Mouse (Mus musculus): Measurements from ENCODE around the gene Olfr330. TPM values are rescaled to one million over a fixed set of nuclear protein-coding genes. Genes with fewer than 3 reads are reported as not detected.

Gene Olfr330
- not detected for polyA plus RNA-seq (2017; shearing (Covaris generic))

GRCm38 (mm10) chr11:58534736-58535135, at the start of gene Olfr330:
Gene Olfr330 (minus strand): TSS chr11:58534836.

GRCm38 (mm10) chr11:58577430-58577829, 42.8 kb upstream of the Olfr330 start, which contains the start of gene Olfr325:
Gene Olfr325 (plus strand): TSS chr11:58577730.

GRCm38 (mm10) chr11:58570405-58570804, 35.8 kb upstream of the Olfr330 start, which contains the start of gene Olfr224:
Gene Olfr224 (minus strand): TSS chr11:58570553.

DNA sequence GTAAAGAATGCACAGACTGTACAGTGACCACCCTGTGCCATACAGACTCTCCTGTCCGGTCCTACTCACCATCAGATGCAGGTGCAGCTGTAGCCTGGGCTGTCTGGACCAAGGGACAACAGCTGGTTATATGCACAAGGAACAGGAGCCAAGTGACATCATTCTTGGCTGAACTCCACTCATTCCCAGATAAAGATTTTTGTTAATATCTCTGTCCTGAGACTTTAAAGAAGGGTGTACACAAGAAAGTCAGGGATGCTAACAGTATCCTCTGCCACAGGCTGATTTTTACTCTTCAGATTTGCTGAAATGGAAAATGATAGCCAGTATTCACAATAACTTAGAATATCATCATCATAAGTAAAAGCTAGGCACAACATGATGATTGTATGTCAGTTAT, 20.9 kb upstream of the Olfr330 start, which contains the start of gene Olfr328:
Gene Olfr328 (minus strand): TSS at position 101 of the 400 bp plus-strand sequence.

DNA sequence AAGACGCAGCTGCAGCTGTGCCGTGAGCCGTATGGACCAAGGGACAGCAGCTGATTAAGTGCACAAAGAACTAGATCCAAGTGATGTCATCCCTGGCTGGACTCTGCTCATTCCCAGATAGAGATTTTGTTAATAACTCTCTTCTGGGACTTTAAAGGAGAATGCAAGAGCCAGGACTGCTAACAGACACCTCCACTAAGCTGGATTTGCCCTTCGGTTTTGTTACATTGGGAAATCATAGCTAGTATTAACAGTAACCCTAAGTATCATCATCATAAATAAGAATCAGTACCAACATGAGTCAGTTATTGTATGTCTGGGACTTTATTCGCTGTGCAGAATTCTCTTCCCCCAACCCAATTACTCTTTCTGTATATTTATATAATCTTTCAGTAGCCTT, 11.7 kb upstream of the Olfr330 start, which contains the start of gene Olfr329-ps:
Gene Olfr329-ps (minus strand): TSS at position 101 of the 400 bp plus-strand sequence.

GRCm38 (mm10) chr11:58502472-58502871, 32.2 kb downstream of the Olfr330 start, which contains the start of gene Olfr331:
Gene Olfr331 (minus strand): TSS chr11:58502572.

DNA sequence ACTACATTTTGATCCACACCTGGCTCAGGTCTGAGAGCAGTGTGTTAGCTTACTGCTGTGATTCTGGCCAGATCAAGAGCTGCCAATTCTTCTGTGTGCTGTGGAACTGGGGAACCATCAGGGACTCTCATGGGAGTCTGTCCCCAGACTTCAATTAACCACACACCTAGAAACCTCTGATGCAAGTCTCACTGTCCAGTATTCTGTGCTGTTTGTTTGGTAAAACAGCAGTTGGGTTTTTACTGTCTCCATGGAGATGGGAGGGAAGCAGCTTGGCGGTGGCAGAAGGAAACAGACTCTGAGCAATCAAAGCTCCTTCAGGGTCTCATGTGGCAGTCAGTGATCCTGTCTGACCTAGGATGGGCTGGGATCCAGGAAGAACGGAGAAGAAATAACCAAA, 42.2 kb downstream of the Olfr330 start, which contains the start of gene Olfr332:
Gene Olfr332 (minus strand): TSS at position 101 of the 400 bp plus-strand sequence.

Other genes starting within 250 kb of the Olfr330 start
- 14.4 TPM for gene Zfp692, start 227.8 kb downstream of the Olfr330 start, polyA plus RNA-seq (2017; shearing (Covaris generic))
- 53.7 TPM for gene Zfp672, start 204.5 kb downstream of the Olfr330 start, polyA plus RNA-seq (2017; shearing (Covaris generic))
- 30.6 TPM for gene Sh3bp5l, start 204.1 kb downstream of the Olfr330 start, polyA plus RNA-seq (2017; shearing (Covaris generic))
- not detected for gene Lypd8, start 155.8 kb downstream of the Olfr330 start, polyA plus RNA-seq (2017; shearing (Covaris generic))
- not detected for gene 1810065E05Rik, start 113.7 kb downstream of the Olfr330 start, polyA plus RNA-seq (2017; shearing (Covaris generic))
- not detected for gene Gm12253, start 102.3 kb downstream of the Olfr330 start, polyA plus RNA-seq (2017; shearing (Covaris generic))
- gene Lypd9, start 81.9 kb downstream of the Olfr330 start, polyA plus RNA-seq (2017; shearing (Covaris generic)) = not detected
- not detected for gene Olfr30, start 72.6 kb downstream of the Olfr330 start, polyA plus RNA-seq (2017; shearing (Covaris generic))
- not detected for gene Olfr332, start 42.3 kb downstream of the Olfr330 start, polyA plus RNA-seq (2017; shearing (Covaris generic))
- not detected for gene Olfr331, start 32.3 kb downstream of the Olfr330 start, polyA plus RNA-seq (2017; shearing (Covaris generic))
- gene Olfr329-ps, start 11.6 kb upstream of the Olfr330 start, polyA plus RNA-seq (2017; shearing (Covaris generic)) = not detected
- gene Olfr328, start 20.8 kb upstream of the Olfr330 start, polyA plus RNA-seq (2017; shearing (Covaris generic)) = not detected
- not detected for gene Olfr224, start 35.7 kb upstream of the Olfr330 start, polyA plus RNA-seq (2017; shearing (Covaris generic))
- gene Olfr325, start 42.9 kb upstream of the Olfr330 start, polyA plus RNA-seq (2017; shearing (Covaris generic)) = not detected
- gene Olfr324, start 60.3 kb upstream of the Olfr330 start, polyA plus RNA-seq (2017; shearing (Covaris generic)) = not detected
- not detected for gene 2210407C18Rik, start 81.2 kb upstream of the Olfr330 start, polyA plus RNA-seq (2017; shearing (Covaris generic))
- gene Olfr323, start 95.7 kb upstream of the Olfr330 start, polyA plus RNA-seq (2017; shearing (Covaris generic)) = not detected
- gene Trim58, start 105.6 kb upstream of the Olfr330 start, polyA plus RNA-seq (2017; shearing (Covaris generic)) = not detected
- not detected for gene Olfr322, start 123.9 kb upstream of the Olfr330 start, polyA plus RNA-seq (2017; shearing (Covaris generic))
- gene Olfr320, start 146.3 kb upstream of the Olfr330 start, polyA plus RNA-seq (2017; shearing (Covaris generic)) = not detected
- not detected for gene Olfr319, start 164.3 kb upstream of the Olfr330 start, polyA plus RNA-seq (2017; shearing (Covaris generic))
- 0.09 TPM for gene Olfr318, start 189.2 kb upstream of the Olfr330 start, polyA plus RNA-seq (2017; shearing (Covaris generic))
- not detected for gene Olfr317, start 204.4 kb upstream of the Olfr330 start, polyA plus RNA-seq (2017; shearing (Covaris generic))
- gene Olfr316, start 217.9 kb upstream of the Olfr330 start, polyA plus RNA-seq (2017; shearing (Covaris generic)) = not detected
- not detected for gene Olfr315, start 238.4 kb upstream of the Olfr330 start, polyA plus RNA-seq (2017; shearing (Covaris generic))
- gene Olfr314, start 248.1 kb upstream of the Olfr330 start, polyA plus RNA-seq (2017; shearing (Covaris generic)) = 0.10 TPM

Data from CD4-positive, CD25-positive, alpha-beta regulatory T cell, adult 9 weeks (primary cell).